In the genomic region with DNA sequence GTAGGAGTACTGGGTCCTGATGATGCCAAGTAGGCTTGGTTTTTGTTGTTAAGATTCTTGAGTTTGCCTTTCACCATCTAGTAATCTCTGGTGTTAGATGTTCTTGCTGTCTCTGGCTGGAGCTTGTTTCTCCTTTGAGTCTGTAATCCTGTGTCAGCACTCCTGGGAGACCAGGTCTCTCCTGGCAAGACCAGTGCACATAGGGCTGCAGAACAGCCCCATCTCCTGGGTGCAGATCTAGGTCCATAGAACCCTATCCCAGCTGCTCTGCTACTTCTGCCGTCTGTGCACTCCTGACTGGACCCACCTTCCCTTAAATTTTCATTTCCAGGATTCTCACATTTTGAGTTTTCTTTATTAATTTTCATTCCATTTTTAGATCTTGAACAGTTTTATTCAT, we compare ENCODE assay signal across 24 mouse cellular contexts.
DNase-seq lines count a peak whose midpoint lies in the region; ATAC-seq and TF ChIP-seq lines count a peak whose summit lies in the region.
"Had no signal": no experiment of that assay in that cellular context is flagged by ENCODE, and none has a peak within 500 bp of the region (broad histone marks: within the 10 kb centered on the region; RNA-seq: fewer than 3 reads in every experiment).

No protein-coding gene starts in this region.

- WGBS in cerebellum, adult 2 months = 17% methylated on average over 1 of the region's 1 CpGs
- WGBS in midbrain, embryonic 10.5 days = 88% methylated on average over 1 of the region's 1 CpGs
- WGBS in hindbrain, embryonic 16.5 days = 82% methylated on average over 1 of the region's 1 CpGs

- H3K27me3 ChIP-seq in cerebellum, adult 2 months (ENCODE audit: control insufficient read depth, insufficient read depth, low read length) = no peaks in the 10 kb centered on the region
- no peaks in the 10 kb centered on the region for H3K27me3 ChIP-seq in midbrain, embryonic 10.5 days (ENCODE audit: low read depth, poor library complexity, severe bottlenecking)
- H3K27me3 ChIP-seq in hindbrain, embryonic 16.5 days (replicated peaks; ENCODE audit: control insufficient read depth, insufficient read depth, low read length) = no peaks in the 10 kb centered on the region
- H3K27me3 ChIP-seq: embryonic facial prominence, embryonic 12.5 days; embryonic facial prominence, embryonic 15.5 days; heart, embryonic 13.5 days had no signal

- H3K4me1 ChIP-seq in cerebellum, adult 2 months (ENCODE audit: control insufficient read depth, insufficient read depth, low read length) = peaks cover 3% of the 10 kb centered on the region; the same call in 1 of the 2 replicates
- H3K4me1 ChIP-seq in midbrain, embryonic 10.5 days = no peaks in the 10 kb centered on the region
- H3K4me1 ChIP-seq in hindbrain, embryonic 16.5 days (ENCODE audit: control insufficient read depth, insufficient read depth, low read depth, low read length) = no peaks in the 10 kb centered on the region
- H3K4me1 ChIP-seq: embryonic facial prominence, embryonic 12.5 days; embryonic facial prominence, embryonic 15.5 days; heart, embryonic 10.5 days; heart, embryonic 13.5 days had no signal

- no peaks in the 10 kb centered on the region for H3K9me3 ChIP-seq in midbrain, embryonic 10.5 days (replicated peaks)
- no peaks in the 10 kb centered on the region for H3K9me3 ChIP-seq in hindbrain, embryonic 16.5 days (ENCODE audit: control insufficient read depth, low read length)
- H3K9me3 ChIP-seq: embryonic facial prominence, embryonic 12.5 days; embryonic facial prominence, embryonic 15.5 days; heart, embryonic 10.5 days; heart, embryonic 13.5 days had no signal

- no peak overlapping the region for H3K4me2 ChIP-seq in hindbrain, embryonic 16.5 days (ENCODE audit: low read length)
- H3K4me2 ChIP-seq: embryonic facial prominence, embryonic 12.5 days; embryonic facial prominence, embryonic 15.5 days; heart, embryonic 13.5 days; hindbrain, embryonic 14.5 days had no signal

- DNase-seq in cerebellum, postnatal 4 days (ENCODE audit: low spot score in 2 of 2) = no peak
- DNase-seq in cerebellum, adult 2 months = peak; percentile 42 to 49
- DNase-seq in cerebellum, adult 9-11 months = peak; percentile 53
- DNase-seq in cerebellum, postnatal 36 days = peak; percentile 26 to 44
- no peak for DNase-seq in urinary bladder, adult 2 months (ENCODE audit: low spot score)
- DNase-seq in midbrain, embryonic 10.5 days (ENCODE audit: low spot score) = no peak
- DNase-seq: adrenal gland, postnatal 10 days; adrenal gland, postnatal 36 days; gastrocnemius, postnatal 10 days; gastrocnemius, postnatal 36 days; heart, adult 2 months; heart, postnatal 14 days; heart, postnatal 4 days; kidney, adult 11 months; kidney, adult 8-10 months had no signal

- peak; percentile 60 for ATAC-seq in cerebellum, adult (ENCODE audit: insufficient number of reproducible peaks, low FRiP score, low TSS enrichment)
- ATAC-seq in hindbrain, embryonic 16.5 days = no peak
- ATAC-seq: forebrain, embryonic 14.5 days; Patski had no signal

- no peaks in the 10 kb centered on the region for H3K36me3 ChIP-seq in midbrain, embryonic 10.5 days
- no peaks in the 10 kb centered on the region for H3K36me3 ChIP-seq in hindbrain, embryonic 16.5 days (ENCODE audit: control insufficient read depth, insufficient read depth, low read length)
- H3K36me3 ChIP-seq: embryonic facial prominence, embryonic 12.5 days; embryonic facial prominence, embryonic 15.5 days; heart, embryonic 10.5 days; heart, embryonic 13.5 days had no signal

- no peak for TF ChIP-seq CTCF in cerebellum, adult 2 months (IDR thresholded peaks at IDR 0.05; ENCODE audit: borderline replicate concordance, insufficient read depth, low read depth, low read length)

- H3K4me3 ChIP-seq in cerebellum, adult 2 months (replicated peaks; ENCODE audit: insufficient read depth, low read depth, low read length) = no peak overlapping the region
- no peak overlapping the region for H3K4me3 ChIP-seq in midbrain, embryonic 10.5 days
- no peak overlapping the region for H3K4me3 ChIP-seq in hindbrain, embryonic 16.5 days (ENCODE audit: low read length)
- H3K4me3 ChIP-seq: embryonic facial prominence, embryonic 12.5 days; embryonic facial prominence, embryonic 15.5 days; heart, adult 2 months; heart, embryonic 10.5 days; heart, embryonic 13.5 days had no signal

- TF ChIP-seq POLR2A in cerebellum, adult 2 months (IDR thresholded peaks at IDR 0.05; ENCODE audit: borderline replicate concordance, insufficient read depth, low read length) = no peak

- H3K27ac ChIP-seq in cerebellum, adult 2 months (ENCODE audit: insufficient read depth, low read length) = peak overlapping the region; percentile 94
- H3K27ac ChIP-seq in midbrain, embryonic 10.5 days (replicated peaks) = no peak overlapping the region
- H3K27ac ChIP-seq in hindbrain, embryonic 16.5 days (ENCODE audit: low read depth, low read length) = no peak overlapping the region
- H3K27ac ChIP-seq: embryonic facial prominence, embryonic 12.5 days; embryonic facial prominence, embryonic 15.5 days; heart, adult 2 months; heart, embryonic 10.5 days; heart, embryonic 13.5 days; hindbrain, embryonic 14.5 days had no signal

- H3K9ac ChIP-seq in hindbrain, embryonic 16.5 days (ENCODE audit: low read depth, low read length) = no peak overlapping the region
- H3K9ac ChIP-seq: embryonic facial prominence, embryonic 12.5 days; embryonic facial prominence, embryonic 15.5 days; heart, embryonic 13.5 days; hindbrain, embryonic 14.5 days had no signal

Comparison
In these comparisons a context has a peak if more than half of its experiments do, and no peak if none do; other contexts are left out.
1. DNase-seq: peak in cerebellum, adult 2 months (2 of 2), cerebellum, adult 9-11 months (single experiment) and cerebellum, postnatal 36 days (2 of 2); none in cerebellum, postnatal 4 days (0 of 2), urinary bladder, adult 2 months (single experiment) and midbrain, embryonic 10.5 days (single experiment).